Mouse (Mus musculus) intestine, embryonic 16.5 days (tissue): ENCODE measurements at regions not wholly inside any gene's neighbourhood (a gene's known extent, or its start where the extent isn't known, plus 50 kb on each side); places are given as distances from the start of the nearest gene placed in this dataset.

Experiments used
- ATAC-seq: fragments of 200-750 bp; cut with Nextera tagmentation; 2 replicates; pipeline ENCODE4 v1.8.0; 2017; ENCODE audit warnings: moderate TSS enrichment, moderate library complexity
- H3K27ac ChIP-seq: fragments of 300-500 bp; sonication (generic); 2 replicates; pipeline ENCODE4 v1.5.1; 2014; ENCODE audit warnings: mild to moderate bottlenecking, low read length
- H3K27me3 ChIP-seq: fragments of 300-500 bp; sonication (generic); replicated peaks from 2 replicates; pipeline ENCODE4 v1.6.1; 2014; ENCODE audit warnings: low read length, control low read depth, mixed read lengths; ENCODE audit not compliant: control insufficient read depth, insufficient read depth
- H3K36me3 ChIP-seq: fragments of 300-500 bp; sonication (generic); 2 replicates; pipeline ENCODE4 v1.6.1; 2014; ENCODE audit warnings: low read length, control low read depth; ENCODE audit not compliant: control insufficient read depth, insufficient read depth
- H3K4me1 ChIP-seq: fragments of 300-500 bp; sonication (generic); 2 replicates; pipeline ENCODE4 v1.6.1; 2014; ENCODE audit warnings: low read length, control low read depth, mixed read lengths; ENCODE audit not compliant: control insufficient read depth, insufficient read depth
- H3K4me2 ChIP-seq: fragments of 300-500 bp; sonication (generic); 2 replicates; pipeline ENCODE4 v1.6.1; 2014; ENCODE audit warnings: low read depth, low read length, control low read depth
- H3K4me3 ChIP-seq: fragments of 300-500 bp; sonication (generic); 2 replicates; pipeline ENCODE4 v1.5.1; 2014; ENCODE audit warnings: mild to moderate bottlenecking, low read length
- H3K9ac ChIP-seq: fragments of 300-500 bp; sonication (generic); 2 replicates; pipeline ENCODE4 v1.6.1; 2014; ENCODE audit warnings: low read depth, low read length
- H3K9me3 ChIP-seq: fragments of 300-500 bp; sonication (generic); 2 replicates; pipeline ENCODE4 v1.6.1; 2016; ENCODE audit warnings: low read length, control low read depth; ENCODE audit not compliant: control insufficient read depth
- WGBS: fragments of 180-500 bp; shearing (Covaris S2); extraction: QIAGEN DNeasy Blood & Tissue Kit; methylation state at CpG from one replicate; pipeline ENCODE4 v1.1.7; 2014; 5-methylcytosine and 5-hydroxymethylcytosine counted together

DNA sequence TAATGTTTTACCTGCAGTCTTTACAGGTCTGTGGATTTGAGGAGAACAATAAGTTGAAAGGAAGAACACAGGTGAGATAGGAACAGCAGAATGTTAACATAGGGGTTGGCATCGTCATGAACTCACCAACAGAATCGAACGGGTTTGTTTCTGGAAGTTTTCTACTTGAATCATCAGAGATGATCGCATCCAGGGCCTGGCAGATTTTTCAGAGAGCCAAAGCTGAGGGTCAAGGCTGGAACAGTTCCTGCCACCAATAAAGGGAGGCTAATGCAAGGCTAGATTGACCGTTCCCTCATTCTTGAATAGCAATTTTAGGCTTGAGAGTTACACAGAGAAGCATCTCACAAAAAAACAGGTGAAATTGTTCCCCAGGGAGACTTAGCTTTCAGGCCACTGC is 168.0 kb upstream of the Ubl3 start:
- WGBS = 85% methylated on average over 5 of the region's 5 CpGs
- ATAC-seq = no peak
- no peaks in the 10 kb centered on the region for H3K27me3 ChIP-seq
- H3K36me3 ChIP-seq = no peaks in the 10 kb centered on the region
- no peaks in the 10 kb centered on the region for H3K9me3 ChIP-seq
- H3K4me1 ChIP-seq = no peaks in the 10 kb centered on the region
- H3K4me3 ChIP-seq = no peak overlapping the region
- no peak overlapping the region for H3K4me2 ChIP-seq
- H3K27ac ChIP-seq = no peak overlapping the region
- no peak overlapping the region for H3K9ac ChIP-seq

DNA sequence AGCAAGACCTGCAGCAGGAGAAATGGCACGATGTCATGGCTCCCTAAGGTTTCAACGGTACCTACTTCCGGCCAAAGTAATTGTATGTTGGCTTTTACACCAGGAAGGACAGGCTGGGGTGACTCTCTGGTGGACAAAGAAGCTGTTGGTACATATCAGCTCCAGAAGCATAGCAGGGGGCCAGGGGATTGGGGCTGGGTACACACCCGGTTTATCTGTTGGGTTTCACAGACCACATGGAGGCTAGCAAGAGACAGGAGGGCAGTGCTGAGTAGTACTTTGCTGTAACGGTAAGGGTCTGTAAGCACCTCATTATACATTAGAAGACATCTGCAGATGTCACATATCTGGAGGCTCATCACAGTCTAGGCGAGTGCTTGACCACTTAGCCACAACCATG is 164.0 kb upstream of the Ubl3 start:
- Histone ChIP-seq H3K4me3 (no peak overlapping the region), H3K27me3 (no peaks in the 10 kb centered on the region), H3K4me1 (no peaks in the 10 kb centered on the region), H3K9me3 (no peaks in the 10 kb centered on the region), H3K27ac (no peak overlapping the region), H3K4me2 (no peak overlapping the region), H3K36me3 (no peaks in the 10 kb centered on the region), H3K9ac (no peak overlapping the region)
- 92% methylated on average over 6 of the region's 6 CpGs for WGBS
- ATAC-seq = no peak

DNA sequence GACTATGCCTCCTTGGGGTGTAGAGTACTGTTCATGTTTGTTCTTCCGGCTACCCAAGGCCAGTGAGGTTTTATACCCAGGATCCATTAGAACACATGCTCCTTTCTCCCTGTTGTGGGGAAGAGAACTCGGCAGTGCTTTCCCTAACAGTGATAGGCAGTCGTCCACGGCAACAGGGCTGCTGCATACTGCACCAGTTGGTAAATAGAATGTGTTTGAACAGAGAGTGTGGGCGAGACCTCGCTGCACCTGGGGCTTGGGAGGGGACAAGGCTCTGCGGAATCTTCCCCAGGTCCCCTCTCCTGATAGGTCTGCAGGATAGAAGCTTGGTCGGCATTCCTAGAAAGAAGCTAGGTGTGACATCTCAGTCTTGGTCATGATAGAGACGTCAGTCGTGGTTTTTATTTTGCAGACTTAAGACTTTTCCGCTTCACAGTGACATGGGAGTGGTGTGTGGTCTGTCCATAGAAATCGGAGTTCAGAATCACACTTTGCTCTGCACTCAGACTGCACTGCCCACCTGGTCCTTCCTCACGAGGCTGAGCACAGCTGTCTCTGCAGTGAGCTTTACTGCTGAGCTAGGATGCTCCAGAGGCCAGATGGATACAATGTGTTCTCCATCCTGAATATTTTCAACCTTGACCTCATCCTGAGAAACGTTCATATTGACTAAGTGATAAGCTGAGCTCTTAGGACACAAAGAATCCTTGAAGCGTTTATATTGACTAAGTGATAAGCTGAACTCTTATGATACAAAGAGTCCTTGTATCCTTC is 162.8 kb upstream of the Ubl3 start:
- peak; percentile 74 for ATAC-seq
- Histone ChIP-seq H3K4me3 (no peak overlapping the region), H3K4me1 (no peaks in the 10 kb centered on the region), H3K36me3 (no peaks in the 10 kb centered on the region), H3K27me3 (no peaks in the 10 kb centered on the region), H3K9me3 (no peaks in the 10 kb centered on the region), H3K9ac (no peak overlapping the region), H3K4me2 (no peak overlapping the region), H3K27ac (no peak overlapping the region)
- 46% methylated on average over 15 of the region's 15 CpGs for WGBS

DNA sequence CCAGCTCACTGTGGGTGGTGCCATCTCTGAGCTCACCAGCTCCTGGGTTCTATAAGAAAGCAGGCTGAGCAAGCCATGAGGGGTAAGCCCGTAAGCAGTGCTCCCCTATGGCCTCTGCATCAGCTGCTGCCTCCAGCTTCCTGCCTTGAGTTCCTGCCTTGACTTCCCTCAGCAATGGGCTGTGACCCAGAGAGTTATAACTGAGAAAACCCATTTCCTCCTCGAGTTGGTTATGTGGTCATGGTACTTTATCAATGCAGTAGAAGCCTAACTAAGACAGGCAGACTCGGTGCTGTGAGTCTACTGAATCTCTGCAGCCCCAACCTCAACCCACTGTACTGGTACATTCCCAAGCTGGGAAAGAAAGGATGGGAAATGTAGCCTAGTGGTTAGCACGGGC is 162.2 kb upstream of the Ubl3 start:
- H3K27ac ChIP-seq = no peak overlapping the region
- ATAC-seq = no peak
- no peak overlapping the region for H3K4me3 ChIP-seq
- H3K36me3 ChIP-seq = no peaks in the 10 kb centered on the region
- H3K9ac ChIP-seq = no peak overlapping the region
- no peaks in the 10 kb centered on the region for H3K27me3 ChIP-seq
- 68% methylated on average over 4 of the region's 4 CpGs for WGBS
- no peaks in the 10 kb centered on the region for H3K4me1 ChIP-seq
- no peaks in the 10 kb centered on the region for H3K9me3 ChIP-seq
- no peak overlapping the region for H3K4me2 ChIP-seq

DNA sequence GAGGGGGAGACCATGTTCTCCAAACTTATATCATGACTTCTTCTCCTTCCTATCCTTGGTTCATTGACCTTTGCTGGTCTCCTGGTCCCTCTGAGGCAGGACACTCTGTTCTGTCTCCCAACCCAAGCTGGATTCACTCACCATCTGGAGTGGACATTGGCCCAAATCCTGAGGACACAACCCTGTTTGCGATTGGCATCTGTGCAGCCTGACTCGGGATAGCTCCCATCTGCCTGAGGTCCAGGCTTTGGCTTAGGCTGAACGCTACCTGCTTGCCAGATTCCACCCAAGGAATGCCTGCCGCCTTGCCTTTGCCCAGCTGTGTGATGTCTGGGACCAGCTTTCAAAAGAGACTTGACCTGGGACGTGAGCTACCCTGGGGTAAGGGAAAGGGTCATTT is 161.2 kb upstream of the Ubl3 start:
- no peak overlapping the region for H3K4me3 ChIP-seq
- WGBS = 89% methylated on average over 5 of the region's 5 CpGs
- H3K27me3 ChIP-seq = no peaks in the 10 kb centered on the region
- peaks cover 2% of the 10 kb centered on the region; the same call in 1 of the 2 replicates for H3K4me1 ChIP-seq
- H3K9ac ChIP-seq = no peak overlapping the region
- no peaks in the 10 kb centered on the region for H3K9me3 ChIP-seq
- no peak overlapping the region for H3K4me2 ChIP-seq
- no peak overlapping the region for H3K27ac ChIP-seq
- H3K36me3 ChIP-seq = no peaks in the 10 kb centered on the region
- no peak for ATAC-seq

DNA sequence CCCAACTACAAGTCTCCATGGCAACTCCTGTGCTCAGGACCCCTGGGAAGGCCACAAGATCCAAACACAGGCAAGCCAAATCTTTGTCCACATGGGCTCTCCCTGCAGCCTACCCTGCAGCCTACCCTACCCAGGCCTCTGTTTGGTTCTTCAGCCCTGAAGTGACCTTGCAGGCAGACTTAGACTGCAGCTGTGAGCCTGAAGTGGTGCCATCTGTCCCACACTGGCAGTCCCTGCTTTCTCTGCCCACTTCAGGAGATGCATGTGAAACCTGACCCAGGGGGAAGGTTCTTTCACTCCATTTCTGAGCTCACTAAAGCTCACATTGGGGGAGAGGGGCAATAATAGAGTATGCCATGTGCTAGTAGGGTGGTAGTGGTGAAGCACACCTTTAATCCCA is 160.4 kb upstream of the Ubl3 start:
- no peaks in the 10 kb centered on the region for H3K36me3 ChIP-seq
- H3K27me3 ChIP-seq = no peaks in the 10 kb centered on the region
- H3K4me1 ChIP-seq = peaks cover 8% of the 10 kb centered on the region
- H3K27ac ChIP-seq = no peak overlapping the region
- no peak overlapping the region for H3K9ac ChIP-seq
- no peak overlapping the region for H3K4me2 ChIP-seq
- H3K9me3 ChIP-seq = no peaks in the 10 kb centered on the region
- no peak for ATAC-seq
- H3K4me3 ChIP-seq = no peak overlapping the region

DNA sequence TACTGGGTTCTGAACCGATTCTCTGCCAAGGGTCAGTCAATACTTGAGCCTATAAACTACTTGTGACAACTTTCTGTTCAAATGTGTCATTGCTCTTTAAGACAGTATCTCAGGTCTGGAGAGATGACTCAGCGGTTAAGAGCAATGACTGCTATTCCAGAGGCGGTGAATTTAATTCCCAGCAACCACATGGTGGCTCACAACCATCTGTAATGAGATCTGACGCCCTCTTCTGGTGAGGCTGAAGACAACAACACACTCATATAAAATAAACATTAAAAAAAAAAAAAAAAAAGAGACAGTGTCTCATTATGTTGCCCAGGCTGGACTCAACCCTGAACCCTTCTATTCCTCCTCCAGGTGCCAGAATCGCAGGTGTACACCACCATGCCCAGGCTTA is 159.0 kb upstream of the Ubl3 start:
- H3K4me1 ChIP-seq = peaks cover 13% of the 10 kb centered on the region
- no peak overlapping the region for H3K4me3 ChIP-seq
- WGBS = 72% methylated on average over 5 of the region's 5 CpGs
- H3K27ac ChIP-seq = no peak overlapping the region
- H3K27me3 ChIP-seq = no peaks in the 10 kb centered on the region
- H3K9me3 ChIP-seq = no peaks in the 10 kb centered on the region
- ATAC-seq = no peak
- H3K36me3 ChIP-seq = no peaks in the 10 kb centered on the region
- H3K9ac ChIP-seq = no peak overlapping the region
- no peak overlapping the region for H3K4me2 ChIP-seq

DNA sequence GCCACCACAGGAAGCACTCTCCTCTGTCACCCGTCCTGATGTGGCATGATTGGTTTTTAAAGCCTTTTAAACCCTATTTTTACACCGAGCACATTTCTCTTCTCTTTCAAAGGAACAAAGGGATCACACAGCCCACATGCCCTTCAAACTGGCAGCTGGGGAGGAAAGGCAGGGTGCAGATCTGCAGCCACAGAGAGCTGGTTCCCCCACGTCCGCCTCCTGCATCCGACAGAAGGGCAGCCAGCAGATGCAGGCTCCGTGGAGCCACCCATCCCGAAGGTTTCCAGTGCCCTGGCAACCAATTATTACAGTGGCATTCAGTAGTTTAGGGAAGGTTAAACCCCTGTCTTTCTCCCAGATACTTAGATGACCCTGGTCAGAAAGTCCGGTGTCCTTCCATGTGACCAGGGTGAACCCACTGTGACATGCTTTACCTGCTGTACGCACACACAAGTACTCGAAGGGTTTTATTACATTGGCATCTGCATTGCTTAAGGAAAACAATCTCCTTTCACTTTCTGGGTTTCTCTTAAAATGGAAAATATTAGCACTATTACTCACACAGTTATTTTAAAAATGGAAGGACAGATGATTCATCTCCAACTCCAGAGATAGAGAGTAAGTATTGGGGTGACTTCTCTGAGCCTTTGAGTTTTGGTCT is 156.7 kb upstream of the Ubl3 start:
- Histone ChIP-seq H3K4me1 (peaks cover 13% of the 10 kb centered on the region), H3K27ac (no peak overlapping the region), H3K4me3 (no peak overlapping the region), H3K36me3 (no peaks in the 10 kb centered on the region), H3K4me2 (no peak overlapping the region), H3K9me3 (no peaks in the 10 kb centered on the region), H3K9ac (no peak overlapping the region), H3K27me3 (no peaks in the 10 kb centered on the region)
- ATAC-seq = no peak
- 42% methylated on average over 10 of the region's 10 CpGs for WGBS

DNA sequence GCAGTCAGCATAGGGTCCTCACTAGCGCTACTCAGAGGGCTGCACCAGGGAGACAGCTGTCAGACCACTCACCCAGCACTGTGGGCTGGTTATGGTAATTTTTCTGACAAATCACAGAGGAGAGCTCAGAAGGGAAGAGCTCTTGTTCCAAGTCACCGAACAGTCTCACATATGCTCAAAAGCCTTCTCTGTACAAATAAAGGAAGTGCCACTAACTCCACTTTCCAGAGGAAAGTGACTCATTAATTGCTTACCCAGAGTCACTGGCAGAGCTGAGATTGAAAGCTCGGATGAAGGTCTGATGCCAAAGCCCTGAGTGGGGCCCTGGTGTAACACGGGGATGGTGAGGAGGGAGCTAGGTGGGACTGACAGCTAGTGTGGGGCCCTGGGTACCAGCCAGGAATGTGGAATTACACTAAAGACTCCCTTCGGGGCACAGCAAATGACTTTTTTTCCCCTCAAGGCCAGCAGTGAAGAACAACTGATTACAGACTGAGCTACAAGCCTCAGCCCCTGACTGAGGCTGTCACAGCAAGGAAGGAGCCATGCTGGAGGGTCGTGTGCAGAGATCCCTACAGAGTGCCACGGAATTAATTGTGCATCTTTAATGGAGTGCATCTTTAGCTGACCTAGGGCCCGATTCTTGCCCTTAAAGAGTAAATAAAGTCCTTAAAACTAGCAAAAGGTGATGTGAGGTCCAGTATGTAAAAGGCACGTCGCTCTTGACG is 155.6 kb upstream of the Ubl3 start:
- Histone ChIP-seq H3K9ac (no peak overlapping the region; the same call in 1 of the 2 replicates), H3K27ac (peak overlapping the region; percentile 4; the same call in 1 of the 2 replicates), H3K36me3 (no peaks in the 10 kb centered on the region), H3K4me2 (no peak overlapping the region), H3K4me1 (peaks cover 13% of the 10 kb centered on the region), H3K9me3 (no peaks in the 10 kb centered on the region), H3K4me3 (no peak overlapping the region), H3K27me3 (no peaks in the 10 kb centered on the region)
- ATAC-seq = peak; percentile 62
- WGBS = 32% methylated on average over 11 of the region's 11 CpGs
